ENCODE assay signal across 7 mouse cellular contexts in the genomic region with DNA sequence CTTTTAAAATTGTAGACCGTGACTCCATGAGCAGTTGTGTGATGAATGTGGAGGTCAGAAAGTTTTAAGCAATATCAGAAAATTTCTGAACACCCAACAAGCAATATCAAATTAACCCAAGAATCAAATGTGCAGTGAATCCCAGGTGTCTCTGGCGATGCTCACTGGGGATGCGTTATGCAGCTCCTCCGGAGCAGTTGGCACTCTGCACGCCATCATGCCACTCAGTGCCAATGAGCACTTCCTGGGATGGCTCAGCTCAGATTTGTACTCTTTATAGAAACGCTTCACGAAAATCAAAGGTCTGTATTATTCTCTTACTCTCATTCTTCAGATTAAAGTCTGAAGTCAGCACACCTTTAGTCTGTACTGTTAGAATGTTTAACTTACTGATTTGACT.
"Had no signal": no experiment of that assay in that cellular context is flagged by ENCODE, and none has a peak within 500 bp of the region (broad histone marks: within the 10 kb centered on the region; RNA-seq: fewer than 3 reads in every experiment).

No protein-coding gene starts in this region.

- DNase-seq: lung, adult 2 months; lung, postnatal 14 days; lung, postnatal 36 days; right cerebral cortex, postnatal 14 days; thymus, adult 2 months; thymus, postnatal 25 days; thymus, postnatal 4 days had no signal
